Mouse (Mus musculus) myocyte (in vitro differentiated cells): ENCODE measurements at regions not wholly inside any gene's neighbourhood (a gene's known extent, or its start where the extent isn't known, plus 50 kb on each side); places are given as distances from the start of the nearest gene placed in this dataset.

Source experiments
- H3K27me3 ChIP-seq: one replicate; pipeline ENCODE4 v1.6.1; 2011; ENCODE audit not compliant: control insufficient read depth, insufficient read depth, insufficient read length
- H3K36me3 ChIP-seq: one replicate; pipeline ENCODE4 v1.6.1; 2011; ENCODE audit not compliant: control insufficient read depth, insufficient read depth
- H3K4me2 ChIP-seq: one replicate; pipeline ENCODE4 v1.6.1; 2011; ENCODE audit warnings: low read depth, control low read depth
- H3K4me3 ChIP-seq: one replicate; pipeline ENCODE4 v1.5.1; 2011; ENCODE audit warnings: mild to moderate bottlenecking, control low read depth, moderate library complexity
- H3K79me2 ChIP-seq: one replicate; pipeline ENCODE4 v1.6.1; 2011; ENCODE audit not compliant: control insufficient read depth, insufficient read depth
- H3ac ChIP-seq: one replicate; pipeline ENCODE4 v1.6.1; 2011; ENCODE audit not compliant: control insufficient read depth, insufficient read length
- CEBPB ChIP-seq: IDR thresholded peaks from 2 replicates; pipeline ENCODE4 v1.6.1; 2011; ENCODE audit warnings: mild to moderate bottlenecking, moderate library complexity; ENCODE audit not compliant: poor library complexity, insufficient read depth, severe bottlenecking
- E2F4 ChIP-seq: IDR thresholded peaks from one replicate; pipeline ENCODE4 v1.6.1; 2011; ENCODE audit warnings: mild to moderate bottlenecking, control low read depth, moderate library complexity; ENCODE audit not compliant: insufficient read depth
- MAX ChIP-seq: IDR thresholded peaks from one replicate; pipeline ENCODE4 v1.6.1; 2011; ENCODE audit warnings: low read depth, mild to moderate bottlenecking, control low read depth
- MYOD1 ChIP-seq, 3 experiments: IDR thresholded peaks; one replicate each; pipeline ENCODE4 v1.6.1; 2011; ENCODE audit warnings: control low read depth in 2 of 3, low read depth in 2 of 3, mild to moderate bottlenecking in 2 of 3, moderate library complexity in 1 of 3; ENCODE audit not compliant: insufficient read length in 2 of 3, control insufficient read depth in 1 of 3
- MYOG ChIP-seq, 3 experiments: IDR thresholded peaks; one replicate each; pipeline ENCODE4 v1.6.1; 2011; ENCODE audit warnings: control low read depth in 2 of 3, low read depth in 2 of 3, mild to moderate bottlenecking in 2 of 3; ENCODE audit not compliant: insufficient read length in 2 of 3, control insufficient read depth in 1 of 3, insufficient read depth in 1 of 3
- POLR2A ChIP-seq: IDR thresholded peaks from one replicate; pipeline ENCODE4 v1.6.1; 2011; ENCODE audit warnings: low read depth, mild to moderate bottlenecking, control low read depth, moderate library complexity; ENCODE audit not compliant: insufficient read length
- POLR2AphosphoS2 ChIP-seq: IDR thresholded peaks from one replicate; pipeline ENCODE4 v1.6.1; 2011; ENCODE audit warnings: low read depth, control low read depth; ENCODE audit not compliant: insufficient read length
- REST ChIP-seq: IDR thresholded peaks from one replicate; pipeline ENCODE4 v1.6.1; 2011; ENCODE audit warnings: mild to moderate bottlenecking, control low read depth, moderate library complexity; ENCODE audit not compliant: insufficient read depth, insufficient read length
- SRF ChIP-seq: IDR thresholded peaks from one replicate; pipeline ENCODE4 v1.6.1; 2011; ENCODE audit warnings: low read depth; ENCODE audit not compliant: control insufficient read depth, insufficient read length
- TCF12 ChIP-seq: IDR thresholded peaks from one replicate; pipeline ENCODE4 v1.6.1; 2011; ENCODE audit warnings: mild to moderate bottlenecking, control low read depth; ENCODE audit not compliant: poor library complexity, insufficient read depth, severe bottlenecking
- TCF3 ChIP-seq: IDR thresholded peaks from one replicate; pipeline ENCODE4 v1.6.1; 2011; ENCODE audit warnings: low read depth, control low read depth; ENCODE audit not compliant: insufficient read length
- USF1 ChIP-seq: IDR thresholded peaks from one replicate; pipeline ENCODE4 v1.6.1; 2011; ENCODE audit warnings: low read depth, mild to moderate bottlenecking, control low read depth, moderate library complexity

- no peak overlapping the region for H3K4me2 ChIP-seq
- no peak for TF ChIP-seq E2F4
- TF ChIP-seq CEBPB = no peak
- no peak for TF ChIP-seq SRF
- TF ChIP-seq MYOD1 (IDR thresholded peaks at IDR 0.05; ENCODE audit: control insufficient read depth in 1 of 3, insufficient read length in 2 of 3, low read depth in 2 of 3) = no peak
- no peak for TF ChIP-seq POLR2AphosphoS2
- TF ChIP-seq POLR2A = no peak
- TF ChIP-seq MYOG (IDR thresholded peaks at IDR 0.05; ENCODE audit: control insufficient read depth in 1 of 3, insufficient read depth in 1 of 3, insufficient read length in 2 of 3, low read depth in 2 of 3) = no peak
- TF ChIP-seq USF1 = no peak
- no peak for TF ChIP-seq TCF12
- TF ChIP-seq REST = no peak
- no peak for TF ChIP-seq MAX
- TF ChIP-seq TCF3 = no peak
- H3ac ChIP-seq = no peak overlapping the region
- no peaks in the 10 kb centered on the region for H3K79me2 ChIP-seq
- no peak overlapping the region for H3K4me3 ChIP-seq
- H3K36me3 ChIP-seq = no peaks in the 10 kb centered on the region
- H3K27me3 ChIP-seq = no peaks in the 10 kb centered on the region
Measured at GRCm38 (mm10) chr12:27171595-27171994, 170.8 kb downstream of the Sox11 start.

- TF ChIP-seq SRF = no peak
- no peak for TF ChIP-seq CEBPB
- TF ChIP-seq MYOG (IDR thresholded peaks at IDR 0.05; ENCODE audit: control insufficient read depth in 1 of 3, insufficient read depth in 1 of 3, insufficient read length in 2 of 3, low read depth in 2 of 3) = no peak
- no peak for TF ChIP-seq E2F4
- TF ChIP-seq USF1 = no peak
- TF ChIP-seq POLR2A = no peak
- TF ChIP-seq REST = no peak
- no peak for TF ChIP-seq TCF12
- no peak for TF ChIP-seq TCF3
- no peak for TF ChIP-seq MAX
- TF ChIP-seq POLR2AphosphoS2 = no peak
- Histone ChIP-seq H3K79me2 (no peaks in the 10 kb centered on the region), H3K36me3 (no peaks in the 10 kb centered on the region), H3K4me2 (no peak overlapping the region), H3K27me3 (no peaks in the 10 kb centered on the region), H3ac (no peak overlapping the region), H3K4me3 (no peak overlapping the region)
Measured at GRCm38 (mm10) chr12:27164920-27165504, 177.4 kb downstream of the Sox11 start.

- H3ac ChIP-seq = no peak overlapping the region
- H3K4me3 ChIP-seq = no peak overlapping the region
- TF ChIP-seq MYOD1 (IDR thresholded peaks at IDR 0.05; ENCODE audit: control insufficient read depth in 1 of 3, insufficient read length in 2 of 3, low read depth in 2 of 3) = no peak
- no peak for TF ChIP-seq USF1
- no peak for TF ChIP-seq POLR2AphosphoS2
- TF ChIP-seq E2F4 = no peak
- TF ChIP-seq MAX = no peak
- no peak for TF ChIP-seq REST
- TF ChIP-seq MYOG (IDR thresholded peaks at IDR 0.05; ENCODE audit: control insufficient read depth in 1 of 3, insufficient read depth in 1 of 3, insufficient read length in 2 of 3, low read depth in 2 of 3) = no peak
- TF ChIP-seq SRF = no peak
- TF ChIP-seq TCF3 = no peak
- no peak for TF ChIP-seq POLR2A
- no peak for TF ChIP-seq CEBPB
- no peak for TF ChIP-seq TCF12
- no peaks in the 10 kb centered on the region for H3K27me3 ChIP-seq
- H3K4me2 ChIP-seq = no peak overlapping the region
- H3K79me2 ChIP-seq = no peaks in the 10 kb centered on the region
- no peaks in the 10 kb centered on the region for H3K36me3 ChIP-seq
Measured at GRCm38 (mm10) chr12:27160063-27160686, 182.2 kb downstream of the Sox11 start.

GRCm38 (mm10) chr12:27159416-27160062, 182.8 kb downstream of the Sox11 start:
- no peak overlapping the region for H3ac ChIP-seq

More at GRCm38 (mm10) chr12:27159416-27160062, 182.8 kb downstream of the Sox11 start:
- Histone ChIP-seq H3K27me3 (no peaks in the 10 kb centered on the region), H3K4me3 (no peak overlapping the region), H3K4me2 (no peak overlapping the region), H3K36me3 (no peaks in the 10 kb centered on the region), H3K79me2 (no peaks in the 10 kb centered on the region)
- TF ChIP-seq POLR2A (no peak), USF1 (no peak), E2F4 (no peak), TCF3 (no peak), MYOG (IDR thresholded peaks at IDR 0.05; ENCODE audit: control insufficient read depth in 1 of 3, insufficient read depth in 1 of 3, insufficient read length in 2 of 3, low read depth in 2 of 3) (no peak), REST (no peak), POLR2AphosphoS2 (no peak), SRF (no peak), MAX (no peak), TCF12 (no peak), MYOD1 (IDR thresholded peaks at IDR 0.05; ENCODE audit: control insufficient read depth in 1 of 3, insufficient read length in 2 of 3, low read depth in 2 of 3) (no peak), CEBPB (no peak)
